ENCODE assay signal across 9 mouse cellular contexts in the genomic region with DNA sequence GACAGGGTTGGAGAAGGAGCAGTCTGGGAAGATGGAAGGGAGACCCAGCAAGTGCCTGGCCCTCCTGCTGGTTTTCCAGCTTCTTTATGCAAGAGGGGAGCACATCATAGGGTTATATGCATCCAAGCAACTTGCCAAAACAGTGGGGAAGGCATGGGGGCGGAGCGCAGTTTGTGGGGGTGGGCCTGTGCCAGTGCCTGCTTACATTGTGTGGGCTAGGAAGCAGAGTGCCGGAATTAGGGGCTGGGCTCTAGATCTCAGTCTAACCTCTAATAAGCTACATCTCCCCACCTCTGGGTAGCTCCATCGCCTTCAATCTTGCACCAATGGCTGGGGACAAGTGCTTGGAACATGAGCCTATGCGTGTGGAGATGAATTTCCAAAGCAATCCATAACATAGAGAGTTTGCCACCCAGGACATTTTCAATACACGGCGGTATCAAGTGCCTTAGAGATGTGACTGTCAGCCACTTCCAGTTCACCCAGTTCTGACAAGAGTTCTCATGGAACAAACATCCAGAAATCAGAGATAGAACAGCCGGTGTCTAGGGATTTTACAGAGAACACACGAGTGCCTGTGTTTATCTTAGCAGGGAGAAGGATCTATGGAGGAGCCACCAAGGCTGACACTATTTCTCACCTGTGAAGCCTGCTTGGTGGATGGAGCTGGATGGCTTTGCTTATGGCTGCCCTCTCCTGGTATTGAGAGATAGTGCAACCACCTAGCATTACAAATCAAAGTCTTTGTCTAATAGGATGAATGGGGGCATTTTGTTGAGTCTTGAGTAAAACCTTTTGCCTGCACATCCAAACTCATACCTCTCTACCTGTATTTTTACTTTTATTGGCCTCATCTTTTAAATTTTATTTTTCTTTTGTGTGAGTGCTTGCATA. TPM values are rescaled to one million over a fixed set of nuclear protein-coding genes. Genes with fewer than 3 reads are reported as not detected.
DNase-seq lines count a peak whose midpoint lies in the region; ATAC-seq and TF ChIP-seq lines count a peak whose summit lies in the region.
"Had no signal": no experiment of that assay in that cellular context is flagged by ENCODE, and none has a peak within 500 bp of the region (broad histone marks: within the 10 kb centered on the region; RNA-seq: fewer than 3 reads in every experiment).

No protein-coding gene starts in this region.

- in situ Hi-C loops in CH12.LX (cut with MboI; ENCODE audit: low pct_ligation_motif_present, low pct_unique_long_range_greater_than_20kb, low sequenced_read_pairs) = no loop called here

- WGBS in forebrain, embryonic 10.5 days = 72% methylated on average over 9 of the region's 9 CpGs
- 70% methylated on average over 9 of the region's 9 CpGs for WGBS in forebrain, embryonic 12.5 days
- 71% methylated on average over 9 of the region's 9 CpGs for WGBS in forebrain, embryonic 13.5 days

- no peaks in the 10 kb centered on the region for H3K4me1 ChIP-seq in forebrain, embryonic 10.5 days
- H3K4me1 ChIP-seq in forebrain, embryonic 12.5 days = no peaks in the 10 kb centered on the region
- no peaks in the 10 kb centered on the region for H3K4me1 ChIP-seq in CH12.LX (ENCODE audit: control insufficient read depth in 1 of 2, insufficient read depth in 2 of 2)
- H3K4me1 ChIP-seq in forebrain, embryonic 13.5 days = no peaks in the 10 kb centered on the region
- H3K4me1 ChIP-seq: heart, embryonic 13.5 days had no signal

- dilution Hi-C loops in CH12.LX (cut with MboI; ENCODE audit: extremely low pct_ligation_motif_present, extremely low pct_unique_long_range_greater_than_20kb, low sequenced_read_pairs) = no loop called here

- TF ChIP-seq POLR2A in CH12.LX (IDR thresholded peaks at IDR 0.05; ENCODE audit: low read depth, low read length) = no peak

- no peak for TF ChIP-seq EP300 in CH12.LX (IDR thresholded peaks at IDR 0.05; ENCODE audit: low read length)

- H3K27me3 ChIP-seq in forebrain, embryonic 10.5 days (ENCODE audit: poor library complexity, severe bottlenecking) = no peaks in the 10 kb centered on the region
- no peaks in the 10 kb centered on the region for H3K27me3 ChIP-seq in forebrain, embryonic 12.5 days
- H3K27me3 ChIP-seq in CH12.LX (replicated peaks) = peaks cover 30% of the 10 kb centered on the region
- H3K27me3 ChIP-seq in forebrain, embryonic 13.5 days = no peaks in the 10 kb centered on the region
- H3K27me3 ChIP-seq: heart, embryonic 13.5 days had no signal

- TF ChIP-seq CTCF in CH12.LX (conservative IDR thresholded peaks at IDR 0.05 in 1 of 2, IDR thresholded peaks at IDR 0.05 in 1 of 2; ENCODE audit: low read depth in 2 of 2, low read length in 2 of 2) = peak in 1 of 2 experiments; percentile 72; a peak in 2 of 4 replicates

- H3K9ac ChIP-seq in forebrain, embryonic 12.5 days = no peak overlapping the region
- H3K9ac ChIP-seq in CH12.LX (ENCODE audit: insufficient read depth, low read depth) = no peak overlapping the region
- no peak overlapping the region for H3K9ac ChIP-seq in forebrain, embryonic 13.5 days
- H3K9ac ChIP-seq: heart, embryonic 13.5 days had no signal

- no peak overlapping the region for H3K4me3 ChIP-seq in forebrain, embryonic 10.5 days
- no peak overlapping the region for H3K4me3 ChIP-seq in forebrain, embryonic 12.5 days (replicated peaks)
- H3K4me3 ChIP-seq in CH12.LX (replicated peaks in 1 of 3; ENCODE audit: low read depth in 2 of 3, low read length in 2 of 3, poor library complexity in 1 of 3) = no peak overlapping the region
- H3K4me3 ChIP-seq in forebrain, embryonic 13.5 days = no peak overlapping the region
- H3K4me3 ChIP-seq: heart, embryonic 13.5 days had no signal

- H3K27ac ChIP-seq in forebrain, embryonic 10.5 days = no peak overlapping the region
- H3K27ac ChIP-seq in forebrain, embryonic 12.5 days = no peak overlapping the region
- H3K27ac ChIP-seq in CH12.LX (ENCODE audit: insufficient read depth, low read depth) = no peak overlapping the region
- no peak overlapping the region for H3K27ac ChIP-seq in forebrain, embryonic 13.5 days
- H3K27ac ChIP-seq: heart, embryonic 13.5 days had no signal

- peak; percentile 25 for DNase-seq in forebrain, embryonic 10.5 days (ENCODE audit: extremely low spot score, low spot score)
- peak; percentile 53 for DNase-seq in CH12.LX (ENCODE audit: extremely low read depth)
- no peak for DNase-seq in gastrocnemius, adult 8-10 months (ENCODE audit: low spot score in 2 of 2)
- DNase-seq in cerebellum, adult 18-20 months = no peak
- no peak for DNase-seq in adrenal gland, adult 8-10 months

- no peaks in the 10 kb centered on the region for H3K36me3 ChIP-seq in forebrain, embryonic 10.5 days (replicated peaks)
- no peaks in the 10 kb centered on the region for H3K36me3 ChIP-seq in forebrain, embryonic 12.5 days (replicated peaks)
- no peaks in the 10 kb centered on the region for H3K36me3 ChIP-seq in CH12.LX (replicated peaks in 1 of 2; ENCODE audit: control insufficient read depth in 1 of 2, insufficient read depth in 1 of 2, low read length in 1 of 2)
- H3K36me3 ChIP-seq in forebrain, embryonic 13.5 days (ENCODE audit: poor library complexity, severe bottlenecking) = no peaks in the 10 kb centered on the region
- H3K36me3 ChIP-seq: heart, embryonic 13.5 days had no signal

- H3K4me2 ChIP-seq in forebrain, embryonic 12.5 days = no peak overlapping the region
- H3K4me2 ChIP-seq in CH12.LX (ENCODE audit: insufficient read depth, low read depth, poor library complexity, severe bottlenecking) = no peak overlapping the region
- no peak overlapping the region for H3K4me2 ChIP-seq in forebrain, embryonic 13.5 days
- H3K4me2 ChIP-seq: heart, embryonic 13.5 days had no signal

- no peaks in the 10 kb centered on the region for H3K79me2 ChIP-seq in CH12.LX (replicated peaks; ENCODE audit: control insufficient read depth, extremely low read depth, insufficient read depth, poor library complexity, severe bottlenecking)

- ATAC-seq in forebrain, embryonic 12.5 days (ENCODE audit: low FRiP score) = no peak
- 0 out of 2 replicates have a peak, but pooled peaks have one; percentile 9 for ATAC-seq in forebrain, embryonic 13.5 days
- ATAC-seq in megakaryocyte-erythroid progenitor cell, adult 5-6 weeks (replicated peaks; ENCODE audit: low FRiP score, low TSS enrichment, poor library complexity, severe bottlenecking) = peak; percentile 28

- TF ChIP-seq RAD21 in CH12.LX (IDR thresholded peaks at IDR 0.05; ENCODE audit: low read depth, low read length) = peak; percentile 48

- peaks cover 97% of the 10 kb centered on the region for H3K9me3 ChIP-seq in forebrain, embryonic 10.5 days
- peaks cover 91% of the 10 kb centered on the region for H3K9me3 ChIP-seq in forebrain, embryonic 12.5 days
- peaks cover 28% of the 10 kb centered on the region for H3K9me3 ChIP-seq in CH12.LX (replicated peaks; ENCODE audit: low read length)
- H3K9me3 ChIP-seq in forebrain, embryonic 13.5 days (replicated peaks) = peaks cover 86% of the 10 kb centered on the region

TF ChIP-seq in CH12.LX, 34 proteins besides CTCF, POLR2A, EP300 and RAD21:
- peak; percentile 52 for TF ChIP-seq SMC3 (IDR thresholded peaks at IDR 0.05; ENCODE audit: low read depth, low read length)
- TF ChIP-seq HCFC1 (IDR thresholded peaks at IDR 0.05; ENCODE audit: low read depth, low read length) = no peak

RNA-seq across cellular contexts. Expression of gene Trpm8, which starts 23.9 kb away (rescaled TPM):
- polyA plus RNA-seq in forebrain, embryonic 10.5 days (2016; fragmentation: Nextera tagmentation; extraction: Ambion mirVana) = not detected in 2 replicates
- polyA plus RNA-seq in forebrain, embryonic 12.5 days (2016; fragmentation: Nextera tagmentation; extraction: Ambion mirVana) = not detected in 2 replicates
- total RNA-seq in CH12.LX (2012; rRNA removed) = not detected in 2 replicates
- not detected in 2 replicates for total RNA-seq in CH12.LX (2014; rRNA removed)
- polyA plus RNA-seq in CH12.LX (2012; ENCODE audit: insufficient read length, low read depth) = not detected in 2 replicates
- 0.06 TPM in 1 of 2 replicates, not detected in the other for polyA plus RNA-seq in forebrain, embryonic 13.5 days (2015; fragmentation: Nextera tagmentation; extraction: Ambion mirVana)
- total RNA-seq in megakaryocyte-erythroid progenitor cell, adult 5-6 weeks (2014; fragmentation: Nextera tagmentation) = not detected in 2 replicates
- not detected in 2 replicates for total RNA-seq in megakaryocyte-erythroid progenitor cell, adult 5-6 weeks (2017)
- total RNA-seq in gastrocnemius, adult 8-10 months (2022) = not detected
- total RNA-seq in adrenal gland, adult 8-10 months (2022) = not detected

RNA-seq across cellular contexts. Expression of gene Hjurp, which starts 23.9 kb away (rescaled TPM):
- 223 and 224 TPM in 2 replicates for polyA plus RNA-seq in forebrain, embryonic 10.5 days (2016; fragmentation: Nextera tagmentation; extraction: Ambion mirVana)
- polyA plus RNA-seq in forebrain, embryonic 12.5 days (2016; fragmentation: Nextera tagmentation; extraction: Ambion mirVana) = 209 and 210 TPM in 2 replicates
- total RNA-seq in CH12.LX (2012; rRNA removed) (65.2 and 69.8 TPM in 2 replicates), CH12.LX (2014; rRNA removed) (74.1 and 80.8 TPM in 2 replicates)
- polyA plus RNA-seq in CH12.LX (2012; ENCODE audit: insufficient read length, low read depth) = 64.8 and 67.6 TPM in 2 replicates
- 145 and 146 TPM in 2 replicates for polyA plus RNA-seq in forebrain, embryonic 13.5 days (2015; fragmentation: Nextera tagmentation; extraction: Ambion mirVana)
- total RNA-seq in megakaryocyte-erythroid progenitor cell, adult 5-6 weeks (2014; fragmentation: Nextera tagmentation) = 203 and 209 TPM in 2 replicates
- 173 and 190 TPM in 2 replicates for total RNA-seq in megakaryocyte-erythroid progenitor cell, adult 5-6 weeks (2017)
- total RNA-seq in gastrocnemius, adult 8-10 months (2022) = 1 to 10 TPM; 4.4 to 6.3 (median 4.7) TPM
- 10 to 100 TPM; 33.0 to 55.0 (median 43.2) TPM for total RNA-seq in adrenal gland, adult 8-10 months (2022)

Comparison
In these comparisons a context has a peak if more than half of its experiments do, and no peak if none do; other contexts are left out.
1. DNase-seq: peak in forebrain, embryonic 10.5 days (single experiment) and CH12.LX (single experiment); none in gastrocnemius, adult 8-10 months (0 of 2), cerebellum, adult 18-20 months (0 of 2) and adrenal gland, adult 8-10 months (single experiment).
2. RNA of gene Hjurp, which starts 23.9 kb away (total RNA-seq): 173 to 209 TPM in megakaryocyte-erythroid progenitor cell, adult 5-6 weeks, 65.2 to 80.8 TPM in CH12.LX and 33.0 to 55.0 TPM in adrenal gland, adult 8-10 months; 4.4 to 6.3 TPM in gastrocnemius, adult 8-10 months; every median in the first group is over 4 times any median in the second.